Mouse (Mus musculus) kidney, postnatal 14 days (tissue): ENCODE data around the gene Usp8.

Experiments
- DNase-seq: peaks from one replicate; pipeline ENCODE4 v3.0.0; 2022; ENCODE audit warnings: mixed read lengths

Gene Usp8

GRCm38 (mm10) chr2:126706759-126707437 lies at the start of gene Usp8:
TSS of gene Usp8 (plus strand) at chr2:126707328.
- peak; percentile 98 for DNase-seq

- DNase-seq = peak; percentile 62
These were observed 43.6 kb upstream of the Usp8 start for GRCm38 (mm10) chr2:126663481-126663880.

- DNase-seq = no peak
These were observed 41.1 kb upstream of the Usp8 start for GRCm38 (mm10) chr2:126665984-126666383.

- DNase-seq = peak; percentile 37
These were observed 38.4 kb upstream of the Usp8 start for GRCm38 (mm10) chr2:126668621-126669252.

- peak; percentile 27 for DNase-seq
These were observed 33.5 kb upstream of the Usp8 start for GRCm38 (mm10) chr2:126673317-126674242.

GRCm38 (mm10) chr2:126674441-126675168 lies 32.5 kb upstream of the Usp8 start:
- DNase-seq = peak; percentile 59

- DNase-seq = peak; percentile 92
These were observed 31.7 kb upstream of the Usp8 start for GRCm38 (mm10) chr2:126675169-126676121.

- no peak for DNase-seq
These were observed 31.0 kb upstream of the Usp8 start, which contains the start of gene Gabpb1 for GRCm38 (mm10) chr2:126676122-126676515. TSS of gene Gabpb1 (minus strand) at chr2:126676337.

- no peak for DNase-seq
These were observed 29.8 kb upstream of the Usp8 start for GRCm38 (mm10) chr2:126677366-126677765.

- peak; percentile 37 for DNase-seq
These were observed 24.8 kb upstream of the Usp8 start for GRCm38 (mm10) chr2:126682333-126682732.

- DNase-seq = no peak
These were observed 24.2 kb upstream of the Usp8 start for GRCm38 (mm10) chr2:126682937-126683336.

GRCm38 (mm10) chr2:126691290-126691689 lies 15.8 kb upstream of the Usp8 start:
- DNase-seq = no peak

GRCm38 (mm10) chr2:126695285-126695684 lies 11.8 kb upstream of the Usp8 start:
- DNase-seq = no peak

- DNase-seq = no peak
These were observed 281 bp downstream of the Usp8 start for GRCm38 (mm10) chr2:126707438-126707779.

GRCm38 (mm10) chr2:126708361-126708760 lies 1.2 kb downstream of the Usp8 start:
- DNase-seq = no peak

GRCm38 (mm10) chr2:126712526-126712925 lies 5.4 kb downstream of the Usp8 start:
- DNase-seq = peak; percentile 23

- no peak for DNase-seq
These were observed 5.8 kb downstream of the Usp8 start for GRCm38 (mm10) chr2:126712950-126713349.

GRCm38 (mm10) chr2:126729207-126729606 lies 22.1 kb downstream of the Usp8 start:
- no peak for DNase-seq

- DNase-seq = no peak
These were observed 23.4 kb downstream of the Usp8 start for GRCm38 (mm10) chr2:126730502-126730901.

- DNase-seq = no peak
These were observed 28.4 kb downstream of the Usp8 start for GRCm38 (mm10) chr2:126735339-126736073.

- DNase-seq = no peak
These were observed 33.2 kb downstream of the Usp8 start for GRCm38 (mm10) chr2:126740314-126740713.
